Mouse (Mus musculus) cerebellum, adult 11-12 months (tissue): ENCODE data around the gene Ddx46.
"Not testable (repeated sequence)": the region's sequence is repeated elsewhere in the genome, so short reads cannot be mapped to it uniquely, and the experiment has no call there.

ENCODE experiments used
- DNase-seq: peaks from one replicate; pipeline ENCODE4 v3.0.0; 2022

Gene Ddx46

DNA sequence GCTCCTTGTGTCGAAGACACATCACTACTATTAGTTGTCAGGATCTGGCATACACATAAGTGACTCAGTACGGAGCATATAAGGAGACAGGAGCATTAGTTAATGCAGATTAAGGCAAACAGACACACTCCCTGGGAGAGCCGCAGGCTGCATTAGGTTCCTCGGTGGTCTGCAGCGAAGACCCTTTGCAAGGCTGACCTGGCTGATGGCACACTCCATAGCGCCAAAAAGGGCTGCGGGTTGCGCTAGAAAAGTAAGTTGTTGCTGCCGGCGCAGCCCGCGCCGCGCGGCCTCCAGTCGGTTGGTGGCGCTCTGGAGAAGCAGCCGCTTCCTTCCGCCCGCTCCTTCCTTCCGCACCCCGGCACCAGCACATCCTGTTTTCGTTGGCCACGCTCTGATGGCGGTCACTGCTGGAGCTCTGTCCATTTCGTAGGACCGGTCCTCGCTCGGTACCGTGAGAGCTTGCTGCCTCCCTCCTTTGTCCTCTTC lies at the start of gene Ddx46:
TSS of gene Ddx46 (plus strand) at position 389 of the 489 bp plus-strand sequence.
- peak; percentile 85 for DNase-seq

DNA sequence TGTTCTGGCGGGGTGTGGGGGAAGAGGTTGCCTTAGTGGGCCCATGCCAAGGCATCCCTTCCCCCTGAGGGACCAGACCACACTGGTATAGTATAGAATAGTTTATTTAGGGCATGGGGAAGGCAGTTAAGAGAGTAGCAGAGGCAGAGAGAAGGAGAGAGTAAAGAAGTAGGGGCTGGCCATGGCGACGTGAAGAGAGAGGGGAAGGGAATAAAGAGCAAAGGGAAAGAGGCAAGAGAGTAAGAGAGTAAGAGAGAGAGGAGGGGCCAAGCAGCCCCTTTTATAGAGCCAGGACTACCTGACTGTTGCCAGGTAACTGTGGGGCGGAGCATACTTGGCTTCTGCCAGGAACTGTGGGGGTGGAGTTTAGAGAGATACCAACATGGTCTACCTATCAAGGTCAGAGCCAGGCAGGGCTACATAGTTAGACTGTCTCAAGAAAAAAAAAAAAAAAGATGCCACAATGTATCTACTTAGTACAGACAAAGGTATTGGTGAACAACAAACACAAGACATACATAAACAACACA lies 42.8 kb upstream of the Ddx46 start:
- no peak for DNase-seq

DNA sequence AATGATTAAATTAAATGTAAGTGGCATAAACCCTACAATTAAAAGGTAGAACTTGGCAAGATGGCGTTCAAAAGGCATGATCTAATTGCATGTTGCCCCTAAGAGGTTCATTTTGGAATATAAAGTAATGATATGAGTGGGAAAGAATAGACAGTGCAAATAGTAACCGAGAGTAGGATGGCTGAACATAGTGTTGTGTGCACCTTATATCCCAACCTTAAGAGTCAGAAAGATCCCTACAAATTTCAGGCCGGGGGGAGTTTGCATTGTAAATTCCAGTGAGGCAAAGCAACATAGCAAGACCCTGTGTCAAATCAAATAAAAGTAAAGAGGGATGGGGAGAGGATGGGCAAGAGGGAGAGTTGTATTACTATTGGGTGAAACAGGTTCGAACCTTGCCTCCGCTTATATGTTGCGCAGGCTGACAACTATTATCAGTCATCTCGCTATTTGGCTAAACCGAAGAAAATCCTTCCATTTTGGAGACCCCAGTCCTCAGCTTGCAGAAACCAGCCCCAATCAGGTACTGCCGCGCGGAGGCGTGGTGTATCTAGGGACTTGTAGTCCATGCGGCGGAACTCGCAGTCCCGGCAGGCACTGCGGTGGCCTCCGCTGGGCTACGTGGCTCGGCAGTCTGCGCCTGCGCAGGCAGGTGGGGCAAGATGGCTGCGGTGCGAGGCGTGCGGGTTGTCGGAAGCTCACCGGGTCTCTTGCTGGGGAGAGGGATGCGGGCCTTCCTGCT lies 42.1 kb upstream of the Ddx46 start:
- DNase-seq: peak; percentile 97

DNA sequence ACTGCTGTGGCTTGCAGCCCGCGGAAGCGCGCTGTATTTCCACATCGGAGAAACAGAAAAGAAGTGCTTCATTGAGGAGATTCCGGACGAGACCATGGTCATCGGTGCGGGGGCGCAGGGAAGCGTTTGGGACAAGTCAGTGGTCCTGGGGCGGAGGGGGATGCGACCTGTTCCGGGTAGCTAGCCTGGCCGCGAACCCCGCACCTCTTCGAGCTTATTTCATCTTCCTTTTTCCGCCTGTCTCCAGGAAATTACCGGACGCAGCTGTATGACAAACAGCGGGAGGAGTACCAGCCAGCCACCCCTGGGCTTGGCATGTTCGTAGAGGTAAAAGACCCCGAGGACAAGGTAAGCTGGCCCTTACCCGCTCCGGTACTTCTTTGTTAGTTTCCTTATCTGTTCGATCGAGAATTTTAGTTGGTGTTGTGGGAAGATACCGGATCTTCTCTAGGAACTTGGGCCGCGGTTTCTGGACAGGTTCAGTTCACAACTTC lies 41.5 kb upstream of the Ddx46 start:
- DNase-seq: no peak

DNA sequence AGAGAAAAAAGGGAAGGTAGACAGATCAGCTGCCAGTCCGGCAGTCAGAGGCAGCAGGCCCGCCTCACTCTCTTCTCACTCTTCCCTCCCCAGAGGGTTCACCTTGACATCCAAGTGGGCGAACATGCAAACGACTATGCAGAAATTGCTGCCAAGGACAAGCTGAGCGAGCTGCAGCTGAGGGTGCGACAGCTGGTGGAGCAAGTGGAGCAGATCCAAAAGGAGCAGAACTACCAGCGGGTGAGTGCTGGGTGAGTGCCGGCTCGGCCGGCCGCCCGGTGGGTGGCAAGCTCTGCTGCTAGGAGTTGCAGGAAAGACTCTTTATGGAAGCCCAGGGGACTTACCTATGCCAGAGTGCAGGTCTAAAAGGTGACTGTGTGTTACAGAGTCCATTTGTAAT lies 39.5 kb upstream of the Ddx46 start:
- DNase-seq: peak; percentile 80

DNA sequence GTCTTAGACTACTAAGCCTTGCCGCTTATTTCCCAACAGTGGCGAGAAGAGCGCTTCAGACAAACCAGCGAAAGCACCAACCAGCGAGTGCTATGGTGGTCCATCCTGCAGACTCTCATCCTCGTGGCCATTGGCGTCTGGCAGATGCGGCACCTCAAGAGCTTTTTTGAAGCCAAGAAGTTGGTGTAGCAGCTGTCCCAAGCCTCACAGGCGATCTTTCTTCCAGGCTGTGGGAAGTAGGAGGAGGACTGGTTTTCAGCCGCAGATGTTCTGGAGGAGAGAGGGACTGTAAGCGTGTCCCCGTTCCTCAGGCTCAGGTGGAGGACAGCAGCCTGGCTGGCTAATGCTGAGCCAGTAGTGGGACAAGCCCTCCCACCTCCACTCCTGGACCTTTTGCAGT lies 38.0 kb upstream of the Ddx46 start:
- DNase-seq: no peak

DNA sequence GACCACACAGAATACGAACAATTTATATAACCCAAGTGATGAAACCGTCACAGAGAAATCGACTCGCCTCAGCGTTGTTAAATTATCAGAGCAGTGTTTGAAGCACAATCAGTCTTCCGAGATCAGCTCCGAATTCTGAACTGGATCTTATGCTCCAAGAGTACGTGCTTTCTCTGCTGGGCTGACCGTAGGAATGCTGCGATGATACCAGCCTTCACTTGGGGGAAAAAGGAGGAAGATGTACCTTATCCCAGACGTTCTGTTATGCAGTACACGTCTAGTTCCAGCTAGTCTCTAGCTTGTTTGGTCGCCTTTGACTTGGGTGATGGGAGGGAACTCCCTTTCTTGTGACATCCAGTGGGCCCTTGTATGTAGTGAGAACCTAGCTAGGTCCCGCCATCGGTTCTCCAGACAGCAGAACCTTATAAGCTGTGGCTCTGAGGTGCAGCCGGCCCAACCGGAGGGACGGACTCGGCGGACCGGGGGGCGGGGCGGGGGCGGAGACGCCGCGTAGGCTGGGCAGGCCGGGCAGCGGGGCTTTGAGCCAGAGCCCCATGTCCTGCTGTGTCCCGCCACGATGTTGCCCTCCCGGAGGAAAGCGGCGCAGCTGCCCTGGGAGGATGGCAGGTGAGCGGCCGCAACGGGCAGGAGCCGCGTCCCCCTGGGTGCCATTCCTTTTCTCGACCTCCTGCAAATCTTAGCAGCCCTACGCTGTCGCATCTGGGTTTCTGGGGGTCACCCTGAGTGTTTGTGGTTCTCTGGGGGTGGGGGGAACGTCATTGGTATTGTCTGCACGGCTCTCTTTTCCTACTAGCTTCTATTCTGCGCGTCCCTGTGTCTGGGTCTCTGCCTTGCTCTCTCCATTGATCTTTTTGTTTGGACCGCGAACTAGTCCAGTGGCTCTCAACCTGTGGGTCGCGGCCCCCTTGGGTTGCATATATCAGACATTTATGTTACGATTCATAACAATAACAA lies 35.0 kb upstream of the Ddx46 start, which contains the start of gene B4galt7:
TSS of gene B4galt7 (plus strand) at position 331 of the 975 bp plus-strand sequence.
- peak; percentile 84 for DNase-seq

DNA sequence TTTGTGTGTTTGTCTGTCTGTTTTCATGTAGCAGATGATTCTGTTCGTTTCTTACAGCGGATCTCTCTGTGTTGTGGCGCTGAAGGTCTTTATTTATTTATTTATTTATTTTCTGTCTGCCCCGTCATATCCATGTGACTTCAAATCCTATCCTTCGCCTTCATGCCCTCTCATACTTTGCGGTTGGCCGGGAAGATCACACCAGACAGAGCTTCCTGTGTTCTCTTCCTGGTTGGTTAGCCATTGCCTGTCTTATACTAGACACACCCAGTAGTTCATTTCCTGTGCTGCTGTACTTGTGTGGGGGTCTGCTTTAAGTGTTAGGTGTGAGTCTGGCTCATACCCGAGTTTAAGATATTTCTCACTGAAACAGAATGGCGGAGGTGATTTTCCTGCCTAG lies 34.2 kb upstream of the Ddx46 start:
- DNase-seq: no peak

DNA sequence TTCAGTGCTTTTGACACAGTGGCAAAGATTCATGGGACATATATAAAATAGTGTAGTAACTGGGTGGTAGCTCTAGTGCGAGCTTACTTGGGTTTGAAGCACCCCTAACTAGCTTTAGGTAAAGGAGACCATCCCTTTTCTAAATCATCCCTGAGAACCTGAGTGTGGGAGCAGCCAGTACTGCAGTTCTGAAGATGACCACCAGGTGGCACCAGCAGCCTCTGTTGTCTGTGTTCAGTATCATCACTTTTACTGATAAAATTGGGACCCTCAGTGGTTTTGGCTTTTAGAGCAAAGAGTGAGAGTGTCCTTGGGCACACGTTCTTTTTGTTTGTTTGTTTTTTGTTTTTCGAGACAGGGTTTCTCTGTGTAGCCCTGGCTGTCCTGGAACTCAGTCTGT lies 33.2 kb upstream of the Ddx46 start:
- DNase-seq: peak; percentile 62

DNA sequence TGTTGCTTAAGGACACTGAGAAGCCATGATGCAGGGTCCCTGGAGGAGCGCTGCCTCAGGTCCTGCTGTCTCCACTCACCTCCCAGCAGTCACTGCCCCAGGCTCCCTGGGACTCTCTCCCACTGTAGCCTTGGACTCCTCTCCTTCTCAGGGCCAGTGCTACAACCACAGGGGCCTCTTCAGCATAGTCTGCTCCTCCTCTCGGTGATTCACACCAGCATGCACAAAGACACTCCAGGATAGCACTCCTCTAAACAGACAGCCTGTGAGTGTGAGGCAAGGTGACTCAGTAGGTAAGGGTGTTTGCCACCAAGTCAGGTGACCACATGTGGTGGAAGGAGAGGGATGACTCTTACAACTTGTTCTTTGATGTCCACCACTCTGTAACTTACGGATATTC lies 30.2 kb upstream of the Ddx46 start:
- no peak for DNase-seq

DNA sequence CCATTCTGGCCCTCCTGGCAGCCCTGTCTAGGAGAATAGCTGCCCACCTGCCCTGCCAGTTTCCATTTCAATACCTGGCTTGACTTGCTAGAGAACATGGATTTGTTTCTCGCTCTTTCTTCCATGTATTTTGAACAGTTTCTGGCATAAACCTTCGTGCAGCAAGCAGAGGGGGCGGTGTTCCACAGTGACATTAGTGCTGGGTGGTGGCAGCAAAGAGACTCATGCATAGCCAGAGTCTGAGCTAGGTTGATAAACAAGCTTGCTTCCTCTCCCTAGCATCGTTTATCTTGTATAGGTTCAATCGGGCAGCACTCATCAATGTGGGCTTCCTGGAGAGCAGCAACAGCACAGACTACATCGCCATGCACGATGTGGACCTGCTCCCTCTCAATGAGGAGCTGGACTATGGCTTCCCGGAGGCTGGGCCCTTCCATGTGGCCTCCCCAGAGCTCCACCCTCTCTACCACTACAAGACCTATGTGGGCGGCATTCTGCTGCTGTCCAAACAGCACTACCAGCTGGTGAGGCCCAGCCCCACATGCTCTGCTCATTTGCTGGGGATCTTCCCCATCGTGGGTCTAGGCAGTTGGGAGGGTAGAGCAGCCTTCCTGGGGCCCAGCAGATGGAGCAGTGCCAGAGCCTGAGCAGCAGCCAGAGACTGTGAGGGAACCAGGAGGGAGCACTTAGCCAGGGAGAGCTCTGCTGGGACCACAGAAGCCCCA lies 27.8 kb upstream of the Ddx46 start:
- no peak for DNase-seq

DNA sequence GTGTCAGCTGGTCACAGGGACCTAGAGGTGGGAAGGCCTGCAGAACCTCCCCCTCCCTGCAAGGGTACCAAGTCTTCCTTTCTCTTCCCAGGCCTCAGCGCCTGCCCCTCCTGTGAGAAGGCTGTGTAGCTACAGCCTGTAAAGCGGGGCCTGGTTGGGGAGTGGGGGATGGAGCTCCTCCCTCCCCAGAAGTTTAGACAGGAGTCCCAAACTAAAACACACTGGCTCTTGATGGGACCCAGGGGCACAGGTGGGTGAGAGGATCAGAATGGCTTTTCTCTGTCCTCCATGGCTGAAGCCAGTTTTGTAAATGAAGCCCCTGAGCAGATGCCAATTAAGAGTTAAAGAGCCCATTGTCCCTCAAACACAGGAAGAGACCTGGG lies 27.2 kb upstream of the Ddx46 start:
- no peak for DNase-seq

DNA sequence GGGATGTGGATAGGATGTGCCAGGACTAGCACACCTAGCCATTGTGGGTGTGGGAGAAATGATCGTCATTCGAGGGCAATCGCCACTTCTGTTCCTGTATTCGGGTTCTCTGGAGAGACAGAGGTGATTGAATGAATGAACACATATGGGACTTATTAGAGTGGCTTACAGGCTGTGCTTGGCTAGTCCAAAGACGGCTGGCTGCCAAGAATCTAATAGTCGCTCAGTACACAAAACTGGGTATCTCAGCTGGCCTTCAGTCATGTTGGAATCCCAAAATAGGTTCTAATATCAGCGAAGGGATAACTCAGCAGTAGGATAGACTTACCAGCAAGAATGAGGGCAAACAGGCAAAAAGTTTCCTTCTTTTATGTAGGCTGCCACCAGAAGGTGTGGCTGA lies 22.8 kb upstream of the Ddx46 start:
- no peak for DNase-seq

DNA sequence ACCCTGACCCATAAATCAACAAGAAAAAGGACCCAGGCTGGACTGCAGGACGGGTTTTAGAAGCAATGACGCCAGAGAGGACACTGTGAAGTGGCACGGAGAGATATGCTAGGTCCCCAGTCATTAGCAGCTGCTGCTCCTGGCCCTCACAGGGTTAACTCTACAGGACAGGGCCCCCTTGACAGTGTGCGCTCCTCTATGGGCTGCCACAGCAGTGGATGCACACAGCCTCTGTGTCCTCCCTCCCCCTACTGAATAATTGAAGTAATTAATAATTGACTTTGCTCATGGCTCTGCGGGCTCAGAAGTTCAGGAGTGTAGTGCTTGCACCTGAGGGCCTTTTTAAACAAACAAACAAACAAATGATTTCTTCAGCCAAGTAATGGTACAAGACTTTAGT lies 21.4 kb upstream of the Ddx46 start:
- no peak for DNase-seq

DNA sequence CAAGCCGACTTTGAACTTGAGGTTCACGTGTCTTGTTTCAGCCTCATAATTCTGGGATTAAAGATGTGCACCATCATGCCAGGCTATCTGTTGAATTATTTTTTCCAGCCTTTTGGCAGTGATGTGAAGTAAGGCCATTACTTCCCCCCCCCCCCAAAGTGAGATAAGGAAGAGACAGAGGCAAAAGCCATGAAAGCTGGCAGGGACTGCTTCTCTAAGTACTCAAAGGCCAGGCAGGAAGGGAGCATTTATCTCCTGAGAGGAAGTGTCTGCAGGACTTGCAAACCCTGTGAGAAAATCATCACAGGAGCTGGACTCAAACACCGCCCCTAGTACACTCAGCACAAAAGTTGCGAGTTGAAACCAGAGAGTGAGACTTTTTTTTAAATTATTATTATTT lies 15.5 kb upstream of the Ddx46 start:
- DNase-seq: no peak

DNA sequence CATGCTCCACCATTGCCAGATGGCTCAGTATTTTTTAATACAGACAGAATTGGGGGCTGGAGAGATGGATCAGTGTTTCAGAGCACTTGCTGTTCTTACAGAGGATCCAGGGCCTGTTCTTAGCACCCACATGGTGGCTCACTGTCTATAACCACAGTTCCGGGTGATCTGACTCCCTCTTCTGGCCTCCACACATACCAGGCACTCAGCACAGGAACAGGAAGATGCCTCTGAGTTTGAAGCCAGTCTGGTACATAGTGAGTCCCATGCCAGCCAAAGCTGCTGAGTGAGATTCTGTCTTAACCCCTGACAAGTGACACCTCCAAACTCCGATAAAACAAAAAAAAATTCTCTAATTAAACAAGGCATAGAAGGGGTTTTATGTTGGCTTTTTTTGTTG lies 14.6 kb upstream of the Ddx46 start:
- DNase-seq: no peak

DNA sequence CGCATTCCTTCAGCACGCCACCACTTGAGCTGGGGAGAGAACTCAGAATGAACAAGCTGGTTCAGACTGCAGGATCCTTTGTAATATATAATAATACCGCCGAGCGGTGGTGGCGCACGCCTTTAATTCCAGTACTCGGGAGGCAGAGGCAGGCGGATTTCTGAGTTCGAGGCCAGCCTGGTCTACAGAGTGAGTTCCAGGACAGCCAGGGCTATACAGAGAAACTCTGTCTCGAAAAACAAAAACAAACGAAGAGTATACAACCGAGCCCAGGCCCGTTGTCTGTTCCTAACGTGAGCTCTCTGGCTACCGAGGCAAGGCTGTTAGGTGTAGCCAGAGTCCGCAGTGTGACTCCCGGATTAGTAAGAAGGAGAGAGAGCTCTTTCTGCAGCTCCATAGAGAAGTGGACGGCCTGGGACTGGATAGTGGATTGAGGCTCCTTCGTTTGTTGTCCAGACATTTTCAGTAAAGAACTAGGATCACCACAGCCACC lies 12.6 kb upstream of the Ddx46 start:
- not testable (repeated sequence) for DNase-seq

DNA sequence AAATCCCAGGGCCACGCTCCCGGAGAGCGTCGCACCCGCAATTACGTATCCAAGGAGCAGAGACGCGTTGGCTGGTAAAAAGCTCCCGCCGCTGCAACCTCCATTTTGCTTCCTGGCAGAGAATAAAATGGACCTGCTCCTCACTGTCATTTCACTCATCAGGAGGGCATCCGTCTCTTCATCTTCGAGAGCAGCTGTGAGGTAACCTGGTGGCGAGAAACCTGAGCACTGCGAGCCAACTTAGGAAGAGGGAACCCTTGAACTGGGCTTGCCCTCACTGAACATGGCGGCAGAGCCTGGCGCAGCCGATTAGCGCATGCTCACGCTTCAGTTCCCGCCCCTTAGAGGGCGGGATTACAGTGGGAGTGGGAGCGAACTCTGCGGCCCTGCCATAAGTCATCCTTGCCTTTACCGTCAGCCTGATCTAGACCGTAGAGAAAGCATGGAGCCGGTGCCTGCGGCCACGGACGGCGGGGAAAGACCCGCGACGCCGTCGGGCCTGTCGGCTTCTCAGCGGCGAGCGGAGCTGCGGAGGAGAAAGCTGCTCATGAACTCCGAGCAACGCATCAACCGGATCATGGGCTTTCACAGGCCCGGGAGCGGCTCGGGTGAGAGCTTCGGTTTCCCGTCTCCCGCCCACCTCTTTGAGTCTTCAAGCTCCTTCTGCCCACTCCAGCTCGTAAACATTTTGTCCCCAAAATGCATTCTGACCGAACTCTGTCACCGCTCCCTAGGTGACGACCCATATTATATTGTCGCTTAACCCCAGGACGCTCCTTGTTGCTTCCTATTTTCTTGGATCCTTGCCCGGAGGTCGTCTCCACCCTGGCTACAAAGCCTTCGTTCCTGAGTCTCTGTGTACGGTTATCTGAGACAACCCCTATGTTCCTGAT lies 11.9 kb upstream of the Ddx46 start, which contains the start of gene Caml:
TSS of gene Caml (plus strand) at position 357 of the 893 bp plus-strand sequence.
- peak; percentile 87 for DNase-seq

DNA sequence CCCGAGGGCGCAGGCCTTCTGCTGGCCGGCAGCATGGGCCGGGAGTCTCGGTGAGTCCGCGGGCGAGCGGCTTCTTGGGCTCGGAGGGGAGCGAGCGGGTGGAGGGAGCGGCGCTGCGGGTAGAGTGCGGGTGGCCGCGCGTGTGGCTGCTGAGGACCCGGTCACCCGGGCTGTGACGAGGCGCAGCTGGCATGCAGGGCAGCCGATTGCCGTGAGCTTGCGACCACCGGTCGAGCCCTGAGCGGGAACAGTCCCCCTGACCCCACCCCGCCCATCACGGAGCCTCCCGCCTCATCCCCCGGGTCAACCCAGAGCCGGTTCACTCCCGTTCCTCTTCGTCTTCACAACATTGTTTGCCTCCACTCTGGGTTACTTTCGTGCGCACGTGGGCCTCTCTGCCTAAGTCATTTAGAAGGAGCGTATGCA lies 332 bp downstream of the Ddx46 start:
- DNase-seq: no peak

DNA sequence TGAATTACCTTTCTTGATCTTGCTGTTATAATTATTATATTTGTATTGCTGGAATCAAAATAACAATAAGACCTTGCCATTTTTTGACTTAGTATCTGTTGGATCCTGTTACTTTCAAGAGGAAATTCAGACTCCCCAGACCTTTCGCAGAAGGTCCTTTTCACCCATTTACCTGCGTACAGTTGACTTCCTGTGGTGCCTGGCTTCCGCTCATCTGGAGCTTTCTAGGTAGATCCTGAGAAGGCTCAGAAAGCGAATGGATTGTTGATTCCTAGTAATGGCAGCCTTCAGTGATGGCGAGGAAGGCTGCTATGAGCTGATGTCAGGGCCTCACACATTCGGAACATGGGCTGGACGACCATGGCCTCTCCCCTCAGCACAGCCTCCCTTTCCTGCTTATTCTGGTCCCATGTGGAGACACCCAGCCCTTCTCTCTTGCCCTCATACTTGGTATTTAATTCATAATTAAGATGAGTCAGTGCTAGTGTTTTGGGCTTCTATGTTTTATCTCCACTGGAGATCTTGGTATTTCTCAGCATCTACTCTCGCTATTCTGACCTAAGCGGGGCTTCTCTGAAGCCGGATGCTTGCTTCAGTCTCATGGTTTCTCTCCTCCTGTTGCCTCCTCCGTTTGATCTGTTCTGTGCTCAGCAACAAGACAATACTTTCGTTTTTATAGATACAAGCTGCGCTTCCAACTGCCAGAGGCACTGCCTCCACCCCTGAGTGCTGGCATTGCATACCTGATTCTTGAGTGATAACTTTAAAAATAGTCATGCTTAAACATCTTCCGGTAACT lies 1.6 kb downstream of the Ddx46 start:
- DNase-seq: no peak
